Mouse (Mus musculus) adrenal gland, postnatal 14 days (tissue): ENCODE measurements around the gene Olfr747. TPM values are rescaled to one million over a fixed set of nuclear protein-coding genes. Genes with fewer than 3 reads are reported as not detected.

Source experiments
- DNase-seq: peaks from one replicate; pipeline ENCODE4 v3.0.0; 2021; ENCODE audit warnings: mixed read lengths
- long read RNA-seq, 2 experiments: library from polyadenylated mRNA; stranded (forward); transcript quantifications; one replicate each; pipeline ENCODE4 v2.0.0; 2021
- total RNA-seq: library from RNA; stranded (reverse); gene quantifications from 2 replicates; pipeline ENCODE4 v1.2.3, GENCODE M21; 2021

Gene Olfr747
- not detected in 2 replicates for total RNA-seq
- long read RNA-seq, experiment 1 = 0 reads
- long read RNA-seq, experiment 2 = 0 reads

DNA sequence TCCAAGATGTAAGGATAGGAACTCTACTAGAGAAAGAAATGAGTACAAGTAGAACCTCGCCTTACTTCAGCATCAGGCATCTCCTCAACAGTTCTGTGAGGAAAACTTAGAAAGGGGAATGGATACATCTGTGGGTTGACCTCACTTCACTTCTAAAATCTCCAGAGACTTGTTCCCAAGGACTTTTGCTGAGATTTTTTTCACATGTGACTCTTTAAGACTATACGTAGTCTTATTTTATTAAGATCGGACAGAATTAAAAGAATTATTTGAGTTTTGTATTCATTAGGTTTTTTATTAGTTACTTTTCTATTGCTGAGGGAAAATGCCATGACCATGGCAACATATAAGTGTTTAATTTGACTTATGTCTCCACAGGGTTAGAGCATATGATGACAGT lies at the start of gene Olfr747:
Olfr747 (minus strand) TSS at position 101 of the 400 bp plus-strand sequence.
- DNase-seq = no peak

DNA sequence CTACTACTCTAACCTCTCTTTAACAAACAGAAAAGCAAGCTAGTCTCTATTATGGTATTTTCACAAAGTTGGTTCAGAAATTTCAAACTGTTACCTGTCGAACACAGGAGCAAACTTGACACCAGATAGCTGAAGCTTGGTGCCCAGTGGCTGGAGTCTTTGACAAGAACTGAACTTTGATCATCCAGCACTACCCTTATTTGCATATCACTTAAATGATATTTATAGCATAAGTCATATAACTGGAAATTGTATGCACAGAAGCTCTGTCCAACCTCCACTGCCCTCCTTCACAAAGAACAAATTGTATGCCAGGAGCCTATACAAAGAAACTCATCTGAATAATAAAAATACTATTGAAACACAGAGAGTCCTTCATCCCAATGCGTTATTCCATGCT lies 48.6 kb upstream of the Olfr747 start:
- DNase-seq = no peak

GRCm38 (mm10) chr14:50740334-50740733 lies 47.3 kb upstream of the Olfr747 start:
- no peak for DNase-seq

DNA sequence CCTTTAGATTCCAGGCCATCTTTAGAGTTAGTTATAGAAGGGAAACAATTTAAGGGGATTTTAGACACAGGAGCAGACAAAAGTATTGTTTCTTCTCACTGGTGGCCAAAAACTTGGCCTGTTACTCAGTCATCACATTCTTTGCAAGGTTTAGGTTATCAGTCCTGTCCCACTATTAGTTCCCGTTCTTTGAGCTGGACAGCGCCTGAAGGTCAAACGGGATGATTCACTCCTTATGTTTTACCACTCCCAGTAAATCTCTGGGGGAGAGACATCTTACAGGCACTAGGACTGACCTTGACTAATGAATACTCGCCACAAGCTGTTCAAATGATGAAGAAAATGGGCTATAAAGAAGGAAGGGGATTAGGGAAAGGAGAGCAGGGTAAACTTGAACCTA lies 29.4 kb upstream of the Olfr747 start:
- peak; percentile 3 for DNase-seq

DNA sequence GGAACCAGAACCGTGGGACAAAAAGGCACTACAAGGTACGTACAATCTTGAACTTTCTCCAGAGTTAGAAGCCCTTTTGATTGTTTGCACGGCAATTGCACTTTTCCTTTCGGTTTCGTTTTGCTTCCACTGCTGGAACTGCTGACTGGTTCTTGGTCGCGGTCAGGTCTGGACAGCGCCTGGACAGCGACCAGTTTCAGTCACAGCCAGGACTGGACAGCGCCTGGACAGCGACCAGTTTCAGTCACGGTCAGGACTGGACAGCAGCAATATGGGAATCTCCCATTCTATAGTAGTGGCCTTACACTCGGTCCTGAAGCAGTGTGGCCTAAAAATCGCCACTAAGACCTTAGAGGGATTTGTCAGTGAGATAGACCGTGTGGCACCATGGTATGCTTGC lies 26.9 kb upstream of the Olfr747 start:
- peak; percentile 8 for DNase-seq

DNA sequence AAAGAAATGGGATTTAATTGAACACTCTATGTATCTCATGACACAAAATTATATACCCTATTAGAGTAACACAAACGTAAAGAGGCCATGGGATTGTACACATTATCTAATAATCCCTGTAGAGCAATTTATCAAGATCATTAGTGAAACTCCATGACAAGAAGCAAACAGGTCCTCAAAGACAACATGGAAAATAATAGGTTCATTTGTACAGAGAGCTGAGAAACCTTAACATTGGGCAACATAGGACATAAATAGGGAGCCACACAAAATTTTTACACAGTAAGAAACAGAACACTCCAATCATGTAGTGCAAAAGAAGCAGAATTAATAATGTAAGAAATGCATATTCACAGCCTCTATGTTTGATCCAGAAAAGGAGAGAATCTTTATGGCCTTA lies 14.1 kb upstream of the Olfr747 start, which contains the start of gene Olfr748:
Olfr748 (plus strand) TSS at position 301 of the 400 bp plus-strand sequence.
- DNase-seq = no peak

GRCm38 (mm10) chr14:50646783-50647182 lies 46.2 kb downstream of the Olfr747 start, which contains the start of gene Olfr746:
TSS of gene Olfr746 (plus strand) at chr14:50647083.
- no peak for DNase-seq

DNA sequence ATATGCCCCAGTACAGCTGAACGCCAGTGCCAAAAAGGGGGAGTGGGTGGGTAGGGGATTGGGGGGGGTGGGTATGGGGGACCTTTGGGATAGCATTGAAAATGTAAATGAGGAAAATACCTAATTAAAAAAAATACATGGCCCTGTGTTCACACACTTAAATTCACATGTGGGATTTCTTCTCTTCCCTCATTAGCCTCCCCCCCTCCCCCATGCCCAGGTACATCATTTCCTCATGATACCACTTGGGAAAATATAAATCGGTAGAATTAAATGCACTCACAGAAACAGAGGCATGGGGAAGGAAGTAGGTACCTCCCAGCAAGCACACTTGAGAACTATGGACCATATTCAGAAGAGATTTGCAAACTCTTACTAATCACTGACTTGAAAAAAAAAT lies 53.9 kb downstream of the Olfr747 start, which contains the start of gene Olfr745:
Olfr745 (plus strand) TSS at position 301 of the 400 bp plus-strand sequence.
- DNase-seq = no peak

Other genes starting within 250 kb of the Olfr747 start
- gene Olfr740, start 247.7 kb downstream of the Olfr747 start, total RNA-seq = not detected in 2 replicates
- gene Olfr741, start 220.5 kb downstream of the Olfr747 start, total RNA-seq = not detected in 2 replicates
- gene Olfr742, start 189.6 kb downstream of the Olfr747 start, total RNA-seq = not detected in 2 replicates
- not detected in 2 replicates for gene Olfr743, start 171.4 kb downstream of the Olfr747 start, total RNA-seq
- not detected in 2 replicates for gene Olfr744, start 78.3 kb downstream of the Olfr747 start, total RNA-seq
- not detected in 2 replicates for gene Olfr745, start 53.8 kb downstream of the Olfr747 start, total RNA-seq
- gene Olfr746, start 46.1 kb downstream of the Olfr747 start, total RNA-seq = not detected in 2 replicates
- gene Olfr748, start 14.2 kb upstream of the Olfr747 start, total RNA-seq = not detected in 2 replicates
- not detected in 2 replicates for gene Olfr749, start 51.9 kb upstream of the Olfr747 start, total RNA-seq
- 33.6 and 40.3 TPM in 2 replicates for gene Ttc5, start 92.3 kb upstream of the Olfr747 start, total RNA-seq
- not detected in 2 replicates for gene Ccnb1ip1, start 114.5 kb upstream of the Olfr747 start, total RNA-seq
- 29.2 and 37.8 TPM in 2 replicates for gene Parp2, start 114.6 kb upstream of the Olfr747 start, total RNA-seq
- 20.8 and 23.3 TPM in 2 replicates for gene Tep1, start 177.4 kb upstream of the Olfr747 start, total RNA-seq
- 1.1 and 1.5 TPM in 2 replicates for gene Klhl33, start 204.3 kb upstream of the Olfr747 start, total RNA-seq
- 60.9 TPM in 2 replicates for gene Osgep, start 231.7 kb upstream of the Olfr747 start, total RNA-seq
- gene Apex1, start 231.8 kb upstream of the Olfr747 start, total RNA-seq = 66.1 and 71.3 TPM in 2 replicates
- gene Pip4p1, start 237.7 kb upstream of the Olfr747 start, total RNA-seq = 44.3 and 47.2 TPM in 2 replicates
- gene Pnp, start 237.9 kb upstream of the Olfr747 start, total RNA-seq = 55.0 and 61.3 TPM in 2 replicates